Mouse (Mus musculus) adrenal gland, postnatal 25 days (tissue): ENCODE results near the gene Rem1. TPM values are rescaled to one million over a fixed set of nuclear protein-coding genes. Genes with fewer than 3 reads are reported as not detected.

Experiments
- DNase-seq: peaks from one replicate; pipeline ENCODE4 v3.0.0; 2021; ENCODE audit warnings: mixed read lengths
- total RNA-seq: library from RNA; stranded (reverse); gene quantifications from 2 replicates; pipeline ENCODE4 v1.2.3, GENCODE M21; 2021

The Rem1 gene
- total RNA-seq, 1 experiment from 2014 or later: 9.0 TPM

- DNase-seq: no peak
Observed at GRCm38 (mm10) chr2:152678302-152678701, 51.6 kb downstream of the Rem1 start.

DNA sequence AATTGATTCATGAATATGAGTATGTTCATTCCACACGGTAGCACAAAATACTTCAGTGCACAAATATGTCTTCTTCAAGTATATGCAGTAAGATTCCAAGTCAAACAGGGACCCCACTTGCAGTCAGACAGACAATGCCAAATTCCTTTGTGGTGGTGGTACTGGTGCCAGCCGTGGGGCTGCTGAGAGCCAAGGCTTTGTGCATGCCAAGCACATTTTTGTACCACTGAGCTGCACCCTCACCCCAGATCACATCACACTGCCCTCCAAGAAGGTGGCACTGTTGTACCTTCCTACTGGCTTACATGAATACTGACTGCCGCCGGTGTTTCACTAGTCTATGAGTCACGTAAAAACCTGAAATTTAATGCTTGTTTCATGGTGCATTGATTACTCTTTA is 52.2 kb downstream of the Rem1 start:
- DNase-seq: no peak

DNA sequence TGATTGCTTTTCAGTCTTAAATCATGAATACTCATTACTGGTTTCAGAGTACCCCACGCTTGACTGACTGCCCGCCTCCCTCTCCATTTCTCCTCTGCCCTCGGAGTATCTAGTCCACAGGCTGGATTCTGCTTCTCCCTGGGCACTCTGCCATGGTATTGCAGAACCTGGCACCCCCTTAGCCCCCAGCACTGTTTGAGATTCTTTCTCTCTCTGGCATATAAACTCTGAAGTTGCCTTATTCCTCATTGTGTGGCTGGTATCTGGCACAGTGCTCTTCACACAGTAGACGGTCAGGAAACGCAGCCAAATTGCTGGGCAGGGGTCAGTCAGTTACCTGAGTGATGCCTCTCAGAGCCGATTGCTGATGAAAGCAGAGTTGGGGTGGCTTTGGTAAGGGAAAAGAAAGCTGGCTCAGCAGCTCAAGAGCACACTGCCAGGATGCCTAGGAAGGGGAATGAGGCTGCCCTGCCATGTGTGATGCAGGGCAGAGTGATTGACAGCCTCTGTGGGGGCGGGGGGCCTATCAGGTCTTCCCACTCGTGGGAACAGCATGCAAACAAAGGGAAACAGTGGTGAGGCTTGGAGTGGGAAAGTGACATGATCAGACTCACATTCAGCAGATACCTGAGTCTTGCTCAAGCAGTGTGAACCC is 53.1 kb downstream of the Rem1 start:
- no peak for DNase-seq

DNA sequence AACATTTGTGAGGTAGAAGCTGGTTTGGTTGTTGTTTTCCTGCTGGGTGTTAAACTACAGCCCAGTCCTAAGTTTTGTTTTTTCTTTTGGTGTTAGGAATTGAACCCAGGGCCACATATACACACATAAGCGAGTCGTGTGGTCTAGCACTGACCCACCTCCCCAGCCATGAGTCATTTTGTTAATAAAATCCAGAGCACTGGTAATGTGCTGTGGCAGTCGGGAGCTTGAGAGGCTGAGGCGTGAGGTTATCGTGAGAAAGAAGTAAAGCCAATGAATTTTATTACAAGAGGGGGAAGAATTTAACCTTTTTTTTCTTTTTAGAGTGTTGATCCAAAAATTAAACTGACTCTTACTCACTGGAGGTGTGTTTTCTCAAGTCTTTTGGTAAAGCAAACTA is 56.3 kb downstream of the Rem1 start:
- DNase-seq: no peak

Other genes with a start within 250 kb of the Rem1 start
- gene Sox12, start 228.9 kb upstream of the Rem1 start, total RNA-seq: 17.0 and 22.8 TPM in 2 replicates
- 7.6 and 8.3 TPM in 2 replicates for gene Zcchc3, start 211.9 kb upstream of the Rem1 start, total RNA-seq
- not detected in 2 replicates for gene 6820408C15Rik, start 211.4 kb upstream of the Rem1 start, total RNA-seq
- not detected in 2 replicates for gene Defb23, start 162.3 kb upstream of the Rem1 start, total RNA-seq
- gene Defb20, start 149.9 kb upstream of the Rem1 start, total RNA-seq: not detected in 2 replicates
- gene Defb22, start 136.8 kb upstream of the Rem1 start, total RNA-seq: not detected in 2 replicates
- not detected in 2 replicates for gene Defb26, start 115.3 kb upstream of the Rem1 start, total RNA-seq
- gene Defb28, start 108.7 kb upstream of the Rem1 start, total RNA-seq: not detected in 2 replicates
- gene Defb29, start 86.9 kb upstream of the Rem1 start, total RNA-seq: not detected in 2 replicates
- gene Gm17416, start 57.6 kb upstream of the Rem1 start, total RNA-seq: not detected in 2 replicates
- gene Defb21, start 54.2 kb upstream of the Rem1 start, total RNA-seq: not detected in 2 replicates
- 0.97 TPM in 1 of 2 replicates, not detected in the other for gene Defb19, start 46.6 kb upstream of the Rem1 start, total RNA-seq
- not detected in 2 replicates for gene Defb45, start 27.6 kb upstream of the Rem1 start, total RNA-seq
- 1.0 TPM in 1 of 2 replicates, not detected in the other for gene Defb36, start 22.6 kb upstream of the Rem1 start, total RNA-seq
- gene Defb25, start 3.9 kb upstream of the Rem1 start, total RNA-seq: 2.5 TPM in 1 of 2 replicates, not detected in the other
- gene H13, start 42.5 kb downstream of the Rem1 start, total RNA-seq: 149 and 153 TPM in 2 replicates
- 34.2 and 37.9 TPM in 2 replicates for gene Mcts2, start 60.1 kb downstream of the Rem1 start, total RNA-seq
- 73.3 and 81.1 TPM in 2 replicates for gene Id1, start 109.3 kb downstream of the Rem1 start, total RNA-seq
- 4.2 and 4.3 TPM in 2 replicates for gene Cox4i2, start 127.2 kb downstream of the Rem1 start, total RNA-seq
- gene Bcl2l1, start 204.8 kb downstream of the Rem1 start, total RNA-seq: 48.9 and 61.8 TPM in 2 replicates
- 9.6 and 13.5 TPM in 2 replicates for gene Tpx2, start 221.0 kb downstream of the Rem1 start, total RNA-seq